Mouse (Mus musculus) megakaryocyte-erythroid progenitor cell, adult 5-6 weeks (primary cell): ENCODE measurements around the gene 1700029I15Rik. TPM values are rescaled to one million over a fixed set of nuclear protein-coding genes. Genes with fewer than 3 reads are reported as not detected.

ENCODE experiments used
- ATAC-seq: replicated peaks from 2 replicates; pipeline ENCODE4 v1.8.0; 2016; ENCODE audit warnings: mild to moderate bottlenecking, inconsistent platforms; ENCODE audit not compliant: severe bottlenecking, poor library complexity, low FRiP score, low TSS enrichment
- total RNA-seq, 2 experiments: library from RNA; stranded (forward) in 1 of 2; stranded (reverse) in 1 of 2; fragments of 200-1000, 215-1000 nt in 1 of 2; fragments of >200 nt in 1 of 2; fragmentation: Nextera tagmentation in 1 of 2; gene quantifications; 2 replicates each; pipeline ENCODE4 v1.2.3; 2014 to 2017

1700029I15Rik gene
- total RNA-seq (2014; fragmentation: Nextera tagmentation) (1.2 and 1.5 TPM in 2 replicates), total RNA-seq (2017) (1.1 and 2.5 TPM in 2 replicates)

DNA sequence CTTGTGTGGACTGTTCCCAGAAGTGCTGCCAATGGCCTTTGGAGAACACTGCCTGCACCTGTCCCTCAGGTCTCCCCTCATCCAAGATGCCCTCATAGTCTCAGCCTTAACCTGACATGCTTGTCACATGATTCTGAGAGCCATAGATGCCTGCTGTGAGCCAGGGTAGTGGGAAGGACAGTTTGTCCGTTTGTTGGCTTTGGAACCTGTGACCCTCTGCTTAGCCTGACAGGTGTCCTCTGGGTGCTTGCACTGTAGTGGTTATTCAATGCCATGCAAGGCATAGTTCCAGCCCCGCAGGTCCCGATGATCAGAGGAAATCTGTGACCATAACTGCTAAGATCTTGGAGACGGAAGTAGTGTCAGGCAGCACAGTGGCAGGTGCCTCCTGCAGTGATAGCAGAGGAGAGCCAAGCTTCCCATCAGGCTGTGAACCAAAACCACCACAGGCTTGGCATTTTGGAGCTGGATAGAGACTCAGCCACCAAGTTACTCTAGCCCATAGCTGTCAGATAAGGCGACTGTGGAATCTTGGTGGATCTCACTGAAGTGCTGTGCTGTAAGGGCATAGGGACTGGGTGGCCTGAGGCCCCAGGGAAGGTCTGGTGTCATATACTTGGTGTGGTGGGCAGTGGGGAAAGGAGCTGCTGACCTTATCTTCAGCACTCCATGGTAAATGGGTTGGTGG, at the start of gene 1700029I15Rik:
Gene 1700029I15Rik (plus strand): TSS at position 638 of the 688 bp plus-strand sequence.
- ATAC-seq = no peak

DNA sequence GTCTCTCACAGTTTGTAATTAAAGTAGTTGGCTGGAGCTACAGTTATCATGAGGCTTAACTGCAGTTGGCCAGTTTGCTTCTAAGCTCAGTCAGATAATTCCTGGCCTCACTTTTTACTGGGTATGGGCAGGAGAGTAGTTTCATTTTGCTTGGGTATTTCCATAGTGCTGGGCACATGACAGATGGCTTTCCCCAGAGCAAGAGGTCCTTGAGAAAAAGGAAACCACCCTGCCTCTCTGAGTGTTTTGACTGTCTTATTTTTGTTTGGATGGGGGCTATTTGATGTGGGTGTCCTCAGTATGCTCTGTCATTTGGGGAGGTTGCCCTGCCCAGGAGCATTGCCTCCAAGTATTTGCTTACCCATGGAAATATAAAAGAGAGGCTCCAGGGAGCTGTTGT, 39.9 kb upstream of the 1700029I15Rik start:
- no peak for ATAC-seq

DNA sequence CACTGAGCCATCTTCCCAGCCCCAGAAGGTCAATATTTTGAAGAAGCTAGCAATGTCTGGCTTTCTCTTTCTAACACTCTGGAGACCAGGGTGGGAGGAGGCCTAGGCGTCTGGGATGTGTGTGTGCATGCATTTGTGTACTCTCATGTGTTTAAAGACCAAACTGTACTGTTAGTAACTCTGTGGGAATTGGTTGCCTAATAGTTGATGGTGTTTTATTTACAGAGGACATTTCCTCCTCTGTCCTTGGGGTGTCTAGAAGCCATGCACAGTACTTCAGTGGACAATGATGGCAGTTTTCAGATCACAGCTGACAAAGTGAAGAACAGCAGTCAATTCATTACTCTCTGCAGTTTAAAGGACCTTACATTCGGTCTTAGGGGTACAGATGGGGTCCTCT, 35.1 kb upstream of the 1700029I15Rik start:
- no peak for ATAC-seq

DNA sequence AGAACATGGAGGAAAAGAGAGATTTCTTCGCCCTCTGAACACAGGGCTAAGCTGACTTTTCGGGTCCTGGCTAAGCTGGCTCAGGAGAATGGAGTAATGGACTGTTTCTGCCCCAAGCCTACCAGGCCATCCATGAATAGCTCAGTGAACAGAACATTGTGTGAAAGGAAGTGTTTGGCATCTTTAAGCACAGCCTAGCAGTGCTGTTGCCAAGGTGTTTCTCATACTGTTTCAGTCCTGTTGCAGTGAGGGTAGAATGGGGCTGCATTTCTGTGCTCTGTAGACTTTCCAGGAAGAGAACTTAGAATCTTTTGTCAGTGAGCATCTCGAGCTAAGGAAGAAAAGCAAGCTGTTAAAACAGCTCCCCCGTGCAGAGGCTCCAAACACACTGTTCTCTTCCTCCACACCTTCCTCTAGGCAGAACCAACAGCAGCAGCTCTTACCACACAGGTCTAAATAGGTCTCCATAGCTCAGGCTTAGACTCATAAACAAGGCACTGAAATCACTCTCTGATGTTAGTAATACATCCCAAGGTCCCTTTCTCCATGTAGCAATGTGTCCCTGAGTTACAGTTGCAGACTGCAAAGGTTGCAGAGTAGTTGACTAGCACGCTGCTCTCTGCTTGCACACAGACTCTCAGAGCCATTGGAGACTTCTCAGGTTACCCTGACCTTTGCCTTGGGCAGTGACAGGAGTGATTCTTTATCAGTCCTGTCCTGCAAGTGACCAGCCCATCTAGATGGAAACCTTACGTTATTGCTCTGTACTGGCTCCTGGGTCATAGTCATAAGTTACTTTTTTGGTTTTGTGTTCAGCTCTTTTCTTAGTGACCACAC, 32.5 kb upstream of the 1700029I15Rik start:
- ATAC-seq = no peak

DNA sequence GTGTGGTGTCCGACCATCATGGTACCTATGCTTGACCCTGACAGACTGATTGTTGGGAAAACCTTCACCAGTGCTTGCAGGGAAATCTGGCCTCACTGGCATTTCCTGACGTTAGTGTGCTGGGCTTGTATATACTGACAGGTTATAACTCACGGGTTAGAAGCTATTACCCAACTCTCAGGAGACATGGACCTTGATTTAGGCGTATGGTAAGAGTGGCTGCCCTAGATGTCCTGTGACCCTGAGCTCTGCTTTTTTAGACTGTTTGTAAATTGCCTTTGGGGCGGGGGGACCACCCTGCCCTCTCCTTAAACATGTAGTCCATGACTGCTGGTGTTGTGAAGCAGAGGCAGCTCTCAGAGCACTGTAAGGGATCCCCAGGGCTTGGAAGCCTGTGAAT, 31.7 kb upstream of the 1700029I15Rik start:
- no peak for ATAC-seq

DNA sequence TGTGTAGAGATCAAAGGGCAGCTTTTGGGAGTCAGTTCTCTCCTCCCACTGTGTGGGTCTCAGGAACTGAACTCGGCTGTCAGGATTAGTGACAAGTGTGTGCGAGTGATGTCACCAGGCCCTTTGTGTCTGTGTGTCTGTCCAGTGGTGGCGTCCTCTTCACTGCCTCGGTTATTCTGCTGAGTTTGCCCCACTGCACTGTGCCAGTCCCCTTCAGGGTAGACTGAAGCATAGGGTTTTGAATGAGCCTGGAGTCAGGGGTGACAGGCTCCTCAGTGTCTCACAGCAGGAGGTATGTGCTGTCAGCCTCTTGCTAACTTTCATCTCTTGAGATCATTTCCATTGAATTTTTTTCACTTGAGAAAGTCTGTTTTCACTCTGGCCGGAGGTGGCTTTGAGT, 28.9 kb upstream of the 1700029I15Rik start:
- ATAC-seq = no peak

DNA sequence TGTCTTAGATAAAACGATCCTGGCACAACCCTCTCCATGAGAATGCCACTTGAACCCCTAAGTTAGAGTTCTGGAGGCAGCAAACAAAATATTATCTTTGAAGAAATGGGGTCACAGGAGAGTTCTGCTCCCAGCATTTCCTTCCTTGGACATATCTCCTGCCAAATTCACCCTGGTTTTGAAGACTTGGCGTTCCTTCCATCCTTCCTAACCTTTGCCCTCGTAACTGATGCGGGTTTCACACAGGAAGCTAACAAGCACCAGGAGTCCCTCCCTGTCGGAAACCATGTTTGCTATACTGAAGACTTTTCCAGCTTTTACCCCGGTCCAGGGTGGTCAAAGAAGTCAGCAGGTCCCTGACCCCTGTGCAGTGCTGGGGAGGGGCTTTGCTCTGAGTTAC, 28.1 kb upstream of the 1700029I15Rik start:
- ATAC-seq = no peak

DNA sequence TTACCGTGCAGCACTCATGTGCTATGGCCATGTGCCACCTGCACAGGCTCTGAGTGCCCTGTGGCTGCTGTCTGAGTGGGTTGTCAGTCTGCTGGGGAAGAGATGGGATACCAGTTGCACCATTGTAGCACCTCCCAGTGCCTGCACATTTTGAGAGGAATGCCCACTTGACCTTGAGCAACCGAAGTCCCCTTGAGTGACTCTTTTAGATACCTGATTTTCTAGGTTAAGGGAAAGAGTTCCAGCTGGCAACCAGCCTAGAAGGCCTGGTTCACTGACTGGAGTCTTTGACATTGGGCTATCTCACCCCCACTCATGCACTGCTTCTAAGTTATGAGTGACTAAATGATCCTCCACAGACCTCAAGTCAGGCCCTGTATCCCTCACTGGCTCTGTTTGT, 23.0 kb upstream of the 1700029I15Rik start:
- no peak for ATAC-seq

DNA sequence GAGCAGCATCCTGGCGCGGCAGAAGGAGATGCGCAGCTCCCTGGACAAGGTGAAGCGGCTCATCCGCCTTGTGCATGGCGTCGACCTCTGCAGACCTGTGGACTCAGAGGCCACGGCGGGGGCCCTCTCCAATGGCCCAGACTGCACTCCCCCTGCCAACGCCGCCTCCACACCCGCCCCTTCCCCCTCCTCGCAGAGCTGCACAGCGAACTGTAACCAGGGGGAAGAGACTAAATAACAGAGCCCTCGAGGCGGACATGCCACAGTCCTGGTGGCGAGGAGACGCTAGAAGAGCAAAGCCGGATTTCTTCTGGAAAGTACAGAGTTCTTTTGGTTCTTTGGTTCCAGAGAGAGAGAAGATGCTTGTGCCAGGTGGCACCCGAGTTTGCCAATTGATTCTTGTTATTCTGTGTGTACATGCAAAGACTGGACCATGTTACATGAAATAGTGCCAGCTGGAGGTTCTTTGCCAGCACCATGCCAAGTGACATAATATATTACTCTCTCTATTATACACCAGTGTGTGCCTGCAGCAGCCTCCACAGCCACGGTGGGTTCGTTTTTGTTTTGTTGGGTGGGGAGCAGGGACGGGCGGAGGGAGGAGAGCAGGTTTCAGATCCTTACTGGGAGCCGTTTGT, 22.0 kb upstream of the 1700029I15Rik start:
- no peak for ATAC-seq

DNA sequence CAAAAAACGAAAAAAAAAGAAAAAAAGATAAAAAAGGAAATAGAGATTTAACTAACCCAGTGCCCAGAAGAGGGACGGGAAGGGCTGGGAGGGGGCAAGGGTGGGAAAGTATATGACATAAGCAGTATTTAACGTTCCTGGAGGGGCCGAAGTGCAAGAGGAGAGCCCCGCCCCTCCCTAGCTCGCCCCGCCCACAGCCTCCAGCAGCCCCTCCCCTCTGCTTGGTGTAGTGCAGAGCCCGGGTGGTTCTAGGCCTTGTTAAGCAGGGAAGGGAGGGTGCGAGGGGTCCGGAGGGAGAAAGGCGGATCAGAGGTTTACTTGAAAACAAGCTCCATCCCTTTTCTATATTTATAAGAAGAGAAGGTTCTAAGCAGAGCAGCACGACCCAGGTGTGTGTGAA, 21.4 kb upstream of the 1700029I15Rik start:
- peak; percentile 65; the same call in 1 of the 2 replicates for ATAC-seq

DNA sequence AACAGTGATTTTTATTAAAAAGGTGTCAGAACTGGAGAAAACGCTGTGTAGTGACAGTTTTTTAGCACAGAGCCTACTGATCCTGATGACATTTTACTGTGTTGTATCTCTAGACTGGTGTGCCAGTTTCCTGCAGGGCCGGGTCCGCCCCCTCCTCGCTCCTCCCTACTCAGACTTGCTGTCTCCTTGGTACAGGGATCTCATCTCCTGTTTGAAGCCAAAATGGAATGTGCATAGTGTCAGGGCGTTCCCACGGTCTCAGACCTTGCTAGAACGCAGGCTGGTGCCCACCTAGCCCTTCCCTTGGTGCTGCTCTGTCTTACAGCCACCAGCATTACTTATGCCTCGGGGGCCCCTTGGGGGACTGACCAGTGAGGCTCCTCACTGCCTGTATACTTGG, 20.5 kb upstream of the 1700029I15Rik start:
- no peak for ATAC-seq

DNA sequence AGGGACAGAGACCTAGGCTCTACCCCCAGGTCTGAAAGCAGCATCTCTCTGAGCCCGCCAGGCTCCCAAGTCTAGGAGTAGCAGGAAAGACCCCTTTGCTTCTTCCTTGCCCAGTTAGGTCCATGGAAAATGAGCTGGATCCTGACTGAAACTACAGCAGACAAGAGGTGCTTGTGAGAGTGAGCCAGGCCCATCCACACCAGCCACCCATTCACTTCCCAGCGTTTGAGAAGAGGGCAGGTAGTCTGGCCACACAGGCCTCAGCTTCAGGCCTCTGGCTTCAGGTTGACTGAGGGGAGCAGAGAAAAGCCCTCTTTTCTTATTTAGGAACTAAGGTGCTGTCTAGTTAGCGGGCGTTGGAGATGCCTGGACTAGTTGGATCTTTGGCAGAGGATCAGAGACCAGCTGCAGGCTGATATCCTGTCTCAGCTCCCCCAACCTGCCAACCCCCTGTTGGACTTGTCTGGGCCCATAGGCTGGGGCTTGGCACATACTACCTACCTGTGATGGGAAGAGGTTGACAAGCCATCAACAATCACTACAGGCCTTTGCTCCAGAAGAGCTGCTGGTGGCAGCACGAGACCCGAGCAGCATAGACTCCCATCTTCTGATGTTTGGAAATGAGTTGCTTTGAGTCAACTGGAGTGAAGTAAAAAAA, 19.6 kb upstream of the 1700029I15Rik start:
- ATAC-seq = no peak

DNA sequence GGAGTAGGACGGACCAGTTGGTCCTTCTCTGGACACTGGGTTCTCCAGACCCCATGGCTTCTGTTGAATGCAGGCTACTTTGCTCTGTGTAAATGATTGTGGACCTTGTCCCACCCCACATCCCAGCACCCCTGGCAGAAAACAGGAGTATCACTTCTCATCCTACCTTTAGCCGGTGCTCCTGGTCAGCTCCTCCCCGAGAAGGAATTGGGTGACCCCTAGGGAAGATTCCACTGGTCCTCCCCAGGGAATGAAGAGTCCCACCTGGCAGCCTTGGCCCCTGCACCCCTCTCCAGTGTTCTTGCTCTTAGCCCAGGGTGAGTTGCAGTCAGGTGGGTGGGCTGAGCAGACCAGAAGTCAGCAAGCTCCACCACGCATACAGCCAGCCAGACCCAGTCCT, 18.3 kb upstream of the 1700029I15Rik start:
- no peak for ATAC-seq

DNA sequence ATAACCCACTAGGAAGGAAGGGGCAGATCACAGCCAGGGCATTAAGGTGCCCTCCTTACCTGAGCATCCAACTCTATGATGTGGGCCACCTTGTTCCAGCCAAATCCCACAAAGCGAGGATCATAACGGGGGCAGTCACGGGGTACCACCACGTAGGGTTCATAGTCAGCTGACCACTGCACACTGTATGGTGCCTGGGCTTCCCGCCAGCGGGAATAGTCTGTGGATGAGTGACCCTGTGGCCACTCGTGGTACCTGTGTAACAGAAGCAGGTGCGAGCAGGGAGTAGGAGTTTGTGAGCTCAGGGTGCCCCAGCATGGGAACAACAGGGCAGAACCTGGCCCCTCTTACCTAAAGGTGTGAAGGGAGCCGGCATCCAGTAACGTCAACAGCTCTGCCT, 16.8 kb upstream of the 1700029I15Rik start:
- ATAC-seq = no peak

DNA sequence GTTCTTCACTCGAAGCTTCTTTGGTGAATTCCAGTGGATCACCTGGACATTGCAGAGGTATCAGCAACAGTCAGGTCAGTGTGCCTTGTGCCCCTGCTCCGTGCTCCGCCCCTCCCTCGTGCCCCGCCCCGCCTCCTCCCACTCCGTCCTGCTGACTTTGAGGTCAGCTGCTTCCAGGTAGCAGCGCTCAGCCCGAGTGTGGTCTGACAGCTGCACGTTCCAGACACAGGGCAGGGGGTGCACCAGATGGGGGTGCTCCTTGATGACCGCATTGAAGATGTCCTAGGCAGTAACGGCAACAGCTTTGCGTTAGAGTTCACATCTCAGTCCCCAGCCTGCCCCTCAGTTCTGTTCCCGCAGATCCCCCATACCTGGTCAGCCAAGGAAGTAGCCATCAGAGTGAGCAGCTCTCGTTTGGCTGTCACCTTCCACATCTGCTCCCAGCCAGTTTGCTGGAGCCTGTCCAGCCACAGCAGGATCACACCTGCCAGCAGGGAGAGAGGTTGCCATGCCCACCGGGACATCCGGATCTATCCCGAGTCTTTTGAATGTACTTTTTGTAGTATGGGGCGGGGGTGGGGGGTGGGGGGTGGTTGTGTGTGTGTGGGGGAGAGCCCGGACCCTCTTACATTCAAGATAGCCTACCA, 14.8 kb upstream of the 1700029I15Rik start:
- ATAC-seq = no peak

DNA sequence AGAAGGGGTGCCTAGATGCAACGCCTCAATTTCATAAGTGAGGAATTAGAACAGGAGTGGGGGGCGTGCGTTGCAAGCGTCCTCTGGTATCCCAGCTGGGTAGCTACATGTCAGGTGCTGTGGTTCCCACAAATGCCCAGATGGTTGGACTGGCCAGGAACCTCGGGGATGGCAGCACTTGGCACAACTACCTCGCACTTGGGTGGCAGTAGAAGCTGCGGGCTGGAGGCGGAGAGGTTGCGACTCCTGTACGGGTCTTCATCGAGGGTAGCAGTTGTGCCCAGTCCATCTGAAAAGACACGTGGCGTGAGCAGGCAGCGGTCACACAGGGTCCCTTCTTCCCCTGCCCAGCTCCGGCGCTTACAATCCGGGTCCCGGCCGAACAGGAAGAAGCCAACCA, 12.0 kb upstream of the 1700029I15Rik start:
- ATAC-seq = no peak

DNA sequence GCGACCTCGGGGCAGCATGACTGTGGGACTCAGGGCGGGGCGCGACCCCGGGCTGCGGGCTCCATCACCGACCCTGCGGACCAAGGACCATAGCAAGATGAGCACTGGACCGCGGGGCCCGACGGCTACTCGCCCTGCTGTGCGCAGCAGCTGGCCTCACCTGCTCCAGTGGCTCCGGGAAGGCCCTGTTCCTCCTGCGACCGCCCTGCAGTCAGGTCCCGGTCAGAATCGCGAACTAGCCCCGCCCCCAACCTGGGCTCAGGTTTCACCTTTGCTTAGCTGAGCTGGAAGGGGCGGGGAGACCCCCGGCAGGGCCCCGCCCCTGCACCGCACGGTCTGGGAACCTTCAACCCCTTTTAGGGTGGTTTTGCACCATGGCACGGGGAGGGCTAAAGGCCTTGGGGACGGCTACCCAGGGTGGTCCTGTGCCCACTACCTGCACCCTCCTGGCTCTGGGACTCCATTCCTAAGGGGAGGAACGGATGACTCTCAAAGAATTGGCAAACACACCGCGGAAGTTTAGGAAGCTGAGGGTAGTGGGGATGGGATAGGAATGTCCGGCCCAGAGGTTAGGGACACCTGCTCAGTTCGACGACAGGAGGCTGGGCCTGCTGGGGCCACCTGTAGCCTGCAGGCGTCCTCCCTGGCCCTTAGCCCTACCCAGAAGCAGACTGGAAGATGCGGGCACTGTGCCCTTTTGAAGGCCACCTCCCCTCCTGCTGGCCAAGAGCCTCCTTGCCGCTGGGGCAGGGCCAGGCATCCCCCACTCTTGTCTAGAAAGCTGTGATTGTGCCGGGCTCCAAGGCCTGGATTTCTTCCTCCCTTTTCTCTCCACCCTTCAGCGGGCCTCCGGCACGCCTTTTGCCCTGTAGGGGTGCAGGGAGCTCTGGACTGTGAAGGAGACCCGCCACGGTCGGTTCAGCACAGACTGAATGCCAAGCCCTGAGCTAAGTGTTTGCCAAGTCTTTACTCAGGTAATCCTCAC, 11.2 kb upstream of the 1700029I15Rik start:
- ATAC-seq = no peak

DNA sequence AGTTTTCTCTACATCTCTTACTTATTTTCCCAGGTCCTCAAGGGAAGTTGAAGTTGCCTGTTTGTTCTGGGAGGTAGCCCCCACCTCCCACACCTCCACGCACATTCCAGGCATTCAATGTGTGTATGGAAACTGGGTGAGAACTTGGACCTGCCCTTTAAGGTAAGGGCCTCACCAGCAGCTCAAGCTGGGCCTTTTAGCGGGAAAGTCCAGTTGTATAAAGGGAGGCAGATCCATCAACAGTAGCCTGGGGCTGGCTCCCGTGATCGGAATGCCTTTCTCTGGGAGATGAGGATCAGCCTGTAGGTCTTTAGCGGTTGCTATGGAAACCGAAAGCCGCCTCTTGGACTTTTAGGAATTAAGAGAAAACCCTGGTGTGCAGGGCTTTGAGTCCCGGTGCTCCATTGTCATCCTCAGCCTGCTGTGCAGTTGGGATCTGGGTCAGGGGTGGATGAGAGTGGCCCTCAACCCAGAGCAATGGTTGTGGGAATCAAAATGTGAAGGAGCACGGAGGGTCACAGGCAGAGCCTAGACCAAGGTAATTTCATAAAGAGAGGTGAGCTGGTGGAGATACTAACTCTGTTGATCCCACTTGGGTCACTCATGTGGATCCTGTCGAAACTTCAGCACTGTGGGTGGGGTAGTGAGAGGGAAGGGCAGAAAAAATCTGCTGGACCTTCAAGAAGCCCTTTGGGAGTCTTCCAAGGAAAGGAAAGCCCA, 10.2 kb upstream of the 1700029I15Rik start:
- ATAC-seq = no peak
